Mouse (Mus musculus) MEL (cell line): ENCODE data around the gene Map1b. TPM values are rescaled to one million over a fixed set of nuclear protein-coding genes. Genes with fewer than 3 reads are reported as not detected.

Experiments used
- DNase-seq: peaks from one replicate; pipeline ENCODE4 v3.0.0; 2011; ENCODE audit warnings: low read depth, low spot score
- H3K27ac ChIP-seq: 2 replicates; pipeline ENCODE4 v1.5.1; 2012; ENCODE audit warnings: low read depth, mild to moderate bottlenecking, control low read depth, low read length, moderate library complexity; ENCODE audit not compliant: control insufficient read depth
- H3K27me3 ChIP-seq, 2 experiments: fragments of 150-350 bp in 1 of 2; sonication (generic) in 1 of 2; 2 replicates each; pipeline ENCODE4 v1.6.1; 2012; ENCODE audit warnings: low read length in 2 of 2, mild to moderate bottlenecking in 2 of 2, improper control_type of control experiment in 1 of 2, moderate library complexity in 1 of 2; ENCODE audit not compliant: insufficient read depth in 2 of 2, control insufficient read depth in 1 of 2
- H3K36me3 ChIP-seq, 2 experiments: 2 replicates each; pipeline ENCODE4 v1.6.1; 2012 to 2014; ENCODE audit warnings: low read length in 2 of 2, improper control_type of control experiment in 1 of 2, inconsistent platforms in 1 of 2, mild to moderate bottlenecking in 1 of 2; ENCODE audit not compliant: insufficient read depth in 2 of 2, control insufficient read depth in 1 of 2
- H3K4me1 ChIP-seq, 2 experiments: fragments of 150-350 bp in 1 of 2; sonication (generic) in 1 of 2; 2 replicates each; pipeline ENCODE4 v1.6.1; 2012; ENCODE audit warnings: low read length in 2 of 2, improper control_type of control experiment in 1 of 2, mild to moderate bottlenecking in 1 of 2; ENCODE audit not compliant: insufficient read depth in 2 of 2, control insufficient read depth in 1 of 2
- H3K4me3 ChIP-seq, 2 experiments: fragments of 150-350 bp in 1 of 2; sonication (generic) in 1 of 2; 2 replicates each; pipeline ENCODE4 v1.5.1; 2012; ENCODE audit warnings: low read depth in 2 of 2, low read length in 2 of 2, mild to moderate bottlenecking in 2 of 2, moderate library complexity in 2 of 2, control low read depth in 1 of 2, improper control_type of control experiment in 1 of 2; ENCODE audit not compliant: control insufficient read depth in 1 of 2, insufficient read depth in 1 of 2
- H3K79me2 ChIP-seq: 2 replicates; pipeline ENCODE4 v1.6.1; 2012; ENCODE audit warnings: mild to moderate bottlenecking, low read length, moderate library complexity; ENCODE audit not compliant: control insufficient read depth, poor library complexity, insufficient read depth
- H3K9ac ChIP-seq: 2 replicates; pipeline ENCODE4 v1.6.1; 2012; ENCODE audit warnings: low read depth, mild to moderate bottlenecking, control low read depth, low read length, moderate library complexity; ENCODE audit not compliant: control insufficient read depth, poor library complexity, severe bottlenecking
- H3K9me3 ChIP-seq: fragments of 150-350 bp; sonication (generic); replicated peaks from 2 replicates; pipeline ENCODE4 v1.6.1; 2012; ENCODE audit warnings: mild to moderate bottlenecking, low read length, improper control_type of control experiment, moderate library complexity; ENCODE audit not compliant: insufficient read depth
- BHLHE40 ChIP-seq: IDR thresholded peaks from 2 replicates; pipeline ENCODE4 v1.6.1; 2012; ENCODE audit warnings: low read depth, mild to moderate bottlenecking, inconsistent platforms, low read length, improper control_type of control experiment, borderline replicate concordance
- CHD2 ChIP-seq: IDR thresholded peaks from 2 replicates; pipeline ENCODE4 v1.6.1; 2011; ENCODE audit warnings: low read length, improper control_type of control experiment
- CTCF ChIP-seq, 3 experiments: IDR thresholded peaks in 2 of 3; conservative IDR thresholded peaks in 1 of 3; 2 replicates each; pipeline ENCODE4 v1.5.1; 2011 to 2012; ENCODE audit warnings: low read length in 3 of 3, low read depth in 2 of 3, mild to moderate bottlenecking in 2 of 3, improper control_type of control experiment in 1 of 3, inconsistent platforms in 1 of 3, mixed read lengths in 1 of 3, moderate library complexity in 1 of 3; ENCODE audit not compliant: control insufficient read depth in 1 of 3, insufficient read depth in 1 of 3, poor library complexity in 1 of 3, severe bottlenecking in 1 of 3
- E2F4 ChIP-seq: IDR thresholded peaks from 2 replicates; pipeline ENCODE4 v1.6.1; 2011; ENCODE audit warnings: low read depth, low read length, improper control_type of control experiment, borderline replicate concordance
- ELF1 ChIP-seq: IDR thresholded peaks from 2 replicates; pipeline ENCODE4 v1.6.1; 2014; ENCODE audit warnings: low read depth, mild to moderate bottlenecking, inconsistent platforms, low read length, improper control_type of control experiment, moderate library complexity
- EP300 ChIP-seq, 2 experiments: IDR thresholded peaks; 2 replicates each; pipeline ENCODE4 v1.6.1; 2011; ENCODE audit warnings: improper control_type of control experiment in 2 of 2, low read length in 2 of 2, low read depth in 1 of 2, mild to moderate bottlenecking in 1 of 2
- ETS1 ChIP-seq: IDR thresholded peaks from 2 replicates; pipeline ENCODE4 v1.6.1; 2012; ENCODE audit warnings: low read depth, mild to moderate bottlenecking, inconsistent platforms, low read length, improper control_type of control experiment, moderate library complexity
- GABPA ChIP-seq: IDR thresholded peaks from 2 replicates; pipeline ENCODE4 v1.6.1; 2012; ENCODE audit warnings: low read depth, mild to moderate bottlenecking, inconsistent platforms, low read length, improper control_type of control experiment, moderate library complexity
- GATA1 ChIP-seq: IDR thresholded peaks from 2 replicates; pipeline ENCODE4 v1.6.1; 2011; ENCODE audit warnings: low read depth, low read length, improper control_type of control experiment
- HCFC1 ChIP-seq: IDR thresholded peaks from 2 replicates; pipeline ENCODE4 v1.6.1; 2012; ENCODE audit warnings: low read depth, mild to moderate bottlenecking, inconsistent platforms, low read length, improper control_type of control experiment, moderate library complexity
- JUND ChIP-seq: IDR thresholded peaks from 2 replicates; pipeline ENCODE4 v1.6.1; 2011; ENCODE audit warnings: low read depth, mild to moderate bottlenecking, improper control_type of control experiment, low read length
- KAT2A ChIP-seq: conservative IDR thresholded peaks from 2 replicates; pipeline ENCODE4 v1.6.1; 2012; ENCODE audit warnings: low read depth, low read length, improper control_type of control experiment, inconsistent platforms
- MEF2A ChIP-seq: IDR thresholded peaks from 2 replicates; pipeline ENCODE4 v1.6.1; 2014; ENCODE audit warnings: low read depth, mild to moderate bottlenecking, inconsistent platforms, low read length, improper control_type of control experiment; ENCODE audit not compliant: poor library complexity, insufficient replicate concordance, severe bottlenecking; ENCODE audit errors: extremely low read depth
- MXI1 ChIP-seq: IDR thresholded peaks from 2 replicates; pipeline ENCODE4 v1.6.1; 2011; ENCODE audit warnings: mild to moderate bottlenecking, low read depth, low read length, improper control_type of control experiment
- MYC ChIP-seq: IDR thresholded peaks from 2 replicates; pipeline ENCODE4 v1.6.1; 2011; ENCODE audit warnings: low read depth, mild to moderate bottlenecking, low read length, improper control_type of control experiment, moderate library complexity
- NELFE ChIP-seq: IDR thresholded peaks from 2 replicates; pipeline ENCODE4 v1.6.1; 2011; ENCODE audit warnings: low read depth, low read length, improper control_type of control experiment
- NRF1 ChIP-seq: IDR thresholded peaks from 2 replicates; pipeline ENCODE4 v1.6.1; 2014; ENCODE audit warnings: low read depth, mild to moderate bottlenecking, inconsistent platforms, low read length, improper control_type of control experiment, moderate library complexity; ENCODE audit not compliant: poor library complexity, insufficient read depth, severe bottlenecking
- POLR2A ChIP-seq, 2 experiments: IDR thresholded peaks; 2 replicates each; pipeline ENCODE4 v1.6.1; 2011 to 2012; ENCODE audit warnings: low read length in 2 of 2, mild to moderate bottlenecking in 2 of 2, control low read depth in 1 of 2, improper control_type of control experiment in 1 of 2, low read depth in 1 of 2, moderate library complexity in 1 of 2; ENCODE audit not compliant: control insufficient read depth in 1 of 2, insufficient read depth in 1 of 2, poor library complexity in 1 of 2
- POLR2AphosphoS2 ChIP-seq: IDR thresholded peaks from 2 replicates; pipeline ENCODE4 v1.6.1; 2011; ENCODE audit warnings: low read length, improper control_type of control experiment
- RAD21 ChIP-seq: IDR thresholded peaks from 2 replicates; pipeline ENCODE4 v1.6.1; 2011; ENCODE audit warnings: mild to moderate bottlenecking, low read depth, low read length, improper control_type of control experiment
- SIN3A ChIP-seq: IDR thresholded peaks from 2 replicates; pipeline ENCODE4 v1.6.1; 2012; ENCODE audit warnings: low read length, improper control_type of control experiment, inconsistent platforms
- SMC3 ChIP-seq: IDR thresholded peaks from 2 replicates; pipeline ENCODE4 v1.6.1; 2011; ENCODE audit warnings: low read depth, low read length, improper control_type of control experiment
- ZC3H11A ChIP-seq: IDR thresholded peaks from 2 replicates; pipeline ENCODE4 v1.6.1; 2012; ENCODE audit warnings: low read depth, mild to moderate bottlenecking, inconsistent platforms, low read length, improper control_type of control experiment
- ZKSCAN1 ChIP-seq: IDR thresholded peaks from 2 replicates; pipeline ENCODE4 v1.6.1; 2012; ENCODE audit warnings: low read depth, mild to moderate bottlenecking, inconsistent platforms, low read length, improper control_type of control experiment, moderate library complexity
- polyA plus RNA-seq, 2 experiments: library from polyadenylated mRNA; stranded (reverse) in 1 of 2; unstranded in 1 of 2; fragments of >175 nt in 1 of 2; fragments of >200 nt in 1 of 2; gene quantifications; 2 replicates each; pipeline versions ENCODE4 v1.2.1 to v1.2.4; 2012; ENCODE audit warnings: low replicate concordance in 2 of 2, low read depth in 1 of 2; ENCODE audit not compliant: insufficient read length in 2 of 2, insufficient read depth in 1 of 2, missing spikeins in 1 of 2
- total RNA-seq: library from RNA; depleted of rRNA; stranded (reverse); fragments of 300-350 nt; gene quantifications from 2 replicates; pipeline ENCODE4 v1.2.3, GENCODE M21; 2012

Map1b gene
- total and polyA plus RNA-seq, 3 experiments: not detected

GRCm38 (mm10) chr13:99393128-99393527, 123.2 kb downstream of the Map1b start:
- no peak overlapping the region for H3K27ac ChIP-seq
- H3K9ac ChIP-seq: no peak overlapping the region
- TF ChIP-seq JUND: no peak
- no peak for TF ChIP-seq MXI1
- TF ChIP-seq SIN3A: no peak
- no peak for TF ChIP-seq SMC3
- TF ChIP-seq MEF2A: no peak
- TF ChIP-seq EP300 (IDR thresholded peaks at IDR 0.05; ENCODE audit: low read depth in 1 of 2, low read length in 2 of 2): no peak
- no peak for TF ChIP-seq E2F4
- no peak for TF ChIP-seq BHLHE40
- TF ChIP-seq NELFE: no peak
- no peak for TF ChIP-seq GATA1
- TF ChIP-seq CHD2: no peak
- no peak for TF ChIP-seq GABPA
- H3K27me3 ChIP-seq: no peaks in the 10 kb centered on the region
- H3K9me3 ChIP-seq: no peaks in the 10 kb centered on the region
- no peak for DNase-seq
- no peak overlapping the region for H3K4me3 ChIP-seq
- H3K36me3 ChIP-seq: no peaks in the 10 kb centered on the region; a peak in 1 of 4 replicates
- H3K79me2 ChIP-seq: no peaks in the 10 kb centered on the region
- H3K4me1 ChIP-seq: no peaks in the 10 kb centered on the region

GRCm38 (mm10) chr13:99391417-99391816, 124.9 kb downstream of the Map1b start:
- H3K9me3 ChIP-seq: no peaks in the 10 kb centered on the region
- no peaks in the 10 kb centered on the region for H3K4me1 ChIP-seq
- no peak overlapping the region for H3K4me3 ChIP-seq
- no peaks in the 10 kb centered on the region for H3K27me3 ChIP-seq
- TF ChIP-seq JUND (no peak), NELFE (no peak), HCFC1 (no peak), ELF1 (no peak), ZC3H11A (no peak), EP300 (IDR thresholded peaks at IDR 0.05; ENCODE audit: low read depth in 1 of 2, low read length in 2 of 2) (no peak), CHD2 (no peak), KAT2A (no peak), MEF2A (no peak), E2F4 (no peak), SMC3 (no peak), MYC (no peak), CTCF (IDR thresholded peaks at IDR 0.05 in 2 of 3, conservative IDR thresholded peaks at IDR 0.05 in 1 of 3; ENCODE audit: control insufficient read depth in 1 of 3, insufficient read depth in 1 of 3, low read depth in 2 of 3, low read length in 3 of 3, poor library complexity in 1 of 3, severe bottlenecking in 1 of 3) (no peak), NRF1 (no peak), POLR2AphosphoS2 (no peak), ETS1 (no peak), MXI1 (no peak), RAD21 (no peak), ZKSCAN1 (no peak), POLR2A (IDR thresholded peaks at IDR 0.05; ENCODE audit: control insufficient read depth in 1 of 2, insufficient read depth in 1 of 2, low read depth in 1 of 2, low read length in 2 of 2, poor library complexity in 1 of 2) (no peak)
- no peak overlapping the region for H3K27ac ChIP-seq
- no peak overlapping the region for H3K9ac ChIP-seq
- H3K36me3 ChIP-seq: no peaks in the 10 kb centered on the region; a peak in 1 of 4 replicates
- DNase-seq: no peak
- no peaks in the 10 kb centered on the region for H3K79me2 ChIP-seq
